Mouse (Mus musculus) heart, adult 2 months (tissue): ENCODE measurements around the gene Prmt2. TPM values are rescaled to one million over a fixed set of nuclear protein-coding genes. Genes with fewer than 3 reads are reported as not detected.
A peak's percentile ranks its signal among the peaks of the same experiment; 100 is the strongest.

ENCODE experiments used
- DNase-seq, 2 experiments: peaks; one replicate each; pipeline ENCODE4 v3.0.0; 2021
- H3K27ac ChIP-seq: fragments of 200-600 bp; 2 replicates; pipeline ENCODE4 v1.8.1; 2022
- H3K27me3 ChIP-seq: fragments of 200-500 bp; 2 replicates; pipeline ENCODE4 v1.6.1; 2012; ENCODE audit warnings: mild to moderate bottlenecking, low read length, inconsistent platforms, mixed read lengths; ENCODE audit not compliant: control insufficient read depth, insufficient read depth
- H3K36me3 ChIP-seq: fragments of 200-500 bp; 2 replicates; pipeline ENCODE4 v1.6.1; 2012; ENCODE audit warnings: low read length, inconsistent platforms; ENCODE audit not compliant: control insufficient read depth, insufficient read depth
- H3K4me1 ChIP-seq: fragments of 200-500 bp; 2 replicates; pipeline ENCODE4 v1.6.1; 2011; ENCODE audit warnings: low read length; ENCODE audit not compliant: control insufficient read depth, insufficient read depth
- H3K4me3 ChIP-seq: fragments of 200-600 bp; 2 replicates; pipeline ENCODE4 v1.8.1; 2022
- H3K79me2 ChIP-seq: fragments of 200-500 bp; replicated peaks from 2 replicates; pipeline ENCODE4 v1.6.1; 2012; ENCODE audit warnings: mild to moderate bottlenecking, inconsistent platforms, low read length, moderate library complexity, mixed read lengths; ENCODE audit not compliant: control insufficient read depth, insufficient read depth
- H3K9ac ChIP-seq: fragments of 200-500 bp; 2 replicates; pipeline ENCODE4 v1.6.1; 2012; ENCODE audit warnings: low read depth, mild to moderate bottlenecking, control low read depth, inconsistent platforms, low read length, mixed read lengths
- CTCF ChIP-seq: fragments of 200-600 bp; IDR thresholded peaks from 2 replicates; pipeline ENCODE4 v1.8.1; 2022; ENCODE audit warnings: antibody characterized with exemption, mild to moderate bottlenecking, moderate library complexity
- EP300 ChIP-seq: fragments of 200-500 bp; IDR thresholded peaks from 2 replicates; pipeline ENCODE4 v1.6.1; 2011; ENCODE audit warnings: low read depth, low read length, control low read depth; ENCODE audit not compliant: insufficient read depth
- POLR2A ChIP-seq: fragments of 200-500 bp; IDR thresholded peaks from 2 replicates; pipeline ENCODE4 v1.6.1; 2011; ENCODE audit warnings: mild to moderate bottlenecking, low read depth, low read length, control low read depth; ENCODE audit not compliant: insufficient read depth
- WGBS: fragments of 180-500 bp; shearing (Covaris S2); methylation state at CpG from one replicate; pipeline ENCODE4 v1.1.7; 2018; 5-methylcytosine and 5-hydroxymethylcytosine counted together
- intact Hi-C: fragments of 180-260 bp; cut with DNase I; formaldehyde crosslinking; loops from one replicate; pipeline ENCODE4 v1.15.1; 2025
- polyA plus RNA-seq: library from polyadenylated mRNA; depleted of rRNA; stranded (reverse); fragments of >200 nt; gene quantifications from 2 replicates; pipeline ENCODE4 v1.2.3, GENCODE M21; 2012
- total RNA-seq, 2 experiments: library from RNA; stranded (reverse); gene quantifications; 2 replicates each; pipeline ENCODE4 v1.2.3; 2021

Prmt2 gene
- total and polyA plus RNA-seq, 3 experiments = 7.9 to 23.0 (median 11.1) TPM

DNA sequence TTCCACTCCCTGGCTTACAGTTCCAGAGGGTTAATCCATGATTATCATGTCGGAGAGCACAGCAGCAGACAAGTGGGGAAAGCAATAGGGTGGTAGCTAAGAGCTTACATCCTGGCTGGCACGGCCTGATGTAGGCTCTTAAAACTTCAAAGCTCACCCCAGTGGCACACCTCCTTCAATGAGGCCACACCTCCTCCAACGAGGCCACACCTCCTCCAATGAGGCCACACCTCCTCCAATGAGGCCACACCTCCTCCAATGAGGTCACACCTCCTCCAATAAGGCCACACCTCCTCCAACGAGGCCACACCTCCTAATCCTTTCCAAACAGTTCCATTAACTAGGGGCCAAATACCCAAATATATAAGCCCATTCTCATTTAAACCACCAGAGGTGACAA is 23.5 kb downstream of the Prmt2 start:
- Histone ChIP-seq H3K9ac (no peak overlapping the region), H3K4me1 (no peaks in the 10 kb centered on the region), H3K79me2 (no peaks in the 10 kb centered on the region), H3K27ac (no peak overlapping the region), H3K36me3 (no peaks in the 10 kb centered on the region), H3K4me3 (no peak overlapping the region), H3K27me3 (no peaks in the 10 kb centered on the region)
- intact Hi-C loops = no loop called here
- DNase-seq = peak in 1 of 2 experiments; percentile 9
- no peak for TF ChIP-seq POLR2A
- no peak for TF ChIP-seq EP300
- TF ChIP-seq CTCF = no peak
- WGBS = 90% methylated on average over 4 of the region's 4 CpGs

- no peaks in the 10 kb centered on the region for H3K36me3 ChIP-seq
- H3K27ac ChIP-seq = no peak overlapping the region
- 93% methylated on average over 6 of the region's 6 CpGs for WGBS
- no peak overlapping the region for H3K9ac ChIP-seq
- peak in 1 of 2 experiments; percentile 8 for DNase-seq
- no peak overlapping the region for H3K4me3 ChIP-seq
- intact Hi-C loops = no loop called here
- H3K79me2 ChIP-seq = no peaks in the 10 kb centered on the region
- TF ChIP-seq EP300 (no peak), POLR2A (no peak), CTCF (no peak)
- H3K4me1 ChIP-seq = no peaks in the 10 kb centered on the region
- no peaks in the 10 kb centered on the region for H3K27me3 ChIP-seq
Observed at GRCm38 (mm10) chr10:76212121-76212520, 25.5 kb downstream of the Prmt2 start.

DNA sequence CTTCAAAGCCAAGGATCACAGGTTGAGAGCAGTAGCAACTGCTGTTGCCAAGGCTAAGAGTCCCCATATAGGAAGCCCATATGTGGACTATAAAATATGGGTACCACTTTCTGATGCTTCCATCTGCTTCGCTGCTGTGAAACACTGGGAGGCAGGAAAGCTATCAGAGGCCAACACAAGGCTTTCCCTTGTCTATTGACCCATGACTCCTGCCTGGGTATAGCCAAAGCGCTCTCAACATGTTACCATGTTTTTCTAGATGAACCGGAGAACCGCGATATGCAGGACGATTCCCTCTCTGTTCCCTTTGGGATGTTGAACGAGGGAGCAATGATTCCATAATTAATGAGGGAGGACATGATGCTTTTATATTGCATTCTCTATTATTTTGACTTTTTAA is 26.9 kb downstream of the Prmt2 start:
- H3K27me3 ChIP-seq = no peaks in the 10 kb centered on the region
- no peaks in the 10 kb centered on the region for H3K4me1 ChIP-seq
- H3K79me2 ChIP-seq = no peaks in the 10 kb centered on the region
- H3K4me3 ChIP-seq = no peak overlapping the region
- WGBS = 95% methylated on average over 7 of the region's 7 CpGs
- peak in 1 of 2 experiments; percentile 1 for DNase-seq
- H3K27ac ChIP-seq = no peak overlapping the region
- TF ChIP-seq POLR2A (no peak), CTCF (no peak), EP300 (no peak)
- H3K9ac ChIP-seq = no peak overlapping the region
- intact Hi-C loops = no loop called here
- H3K36me3 ChIP-seq = no peaks in the 10 kb centered on the region

DNA sequence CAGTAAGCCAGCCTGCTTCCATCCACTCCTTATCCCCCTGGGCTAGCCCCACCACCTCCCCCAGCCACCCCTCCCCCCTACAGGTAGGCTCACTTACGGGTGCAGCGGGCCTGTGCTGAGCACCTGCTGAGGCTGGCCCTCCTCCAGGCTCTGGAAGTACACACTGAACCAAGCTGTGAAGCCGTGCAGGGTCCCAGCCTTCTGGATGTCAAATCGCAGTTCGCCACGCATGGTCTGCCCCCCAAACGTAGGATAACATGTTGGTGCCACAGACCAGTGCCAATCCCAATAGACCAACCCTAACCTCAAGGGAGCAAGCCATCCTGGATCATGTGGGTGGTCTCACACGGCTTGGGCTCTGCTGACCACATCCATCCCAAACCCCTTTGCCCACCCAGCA is 28.4 kb downstream of the Prmt2 start:
- Histone ChIP-seq H3K4me3 (no peak overlapping the region), H3K9ac (no peak overlapping the region), H3K36me3 (no peaks in the 10 kb centered on the region), H3K27ac (no peak overlapping the region), H3K27me3 (no peaks in the 10 kb centered on the region), H3K79me2 (no peaks in the 10 kb centered on the region), H3K4me1 (no peaks in the 10 kb centered on the region)
- intact Hi-C loops = no loop called here
- 90% methylated on average over 8 of the region's 8 CpGs for WGBS
- TF ChIP-seq EP300 (no peak), CTCF (no peak), POLR2A (no peak)
- DNase-seq = peak in 1 of 2 experiments; percentile 7

GRCm38 (mm10) chr10:76207262-76207796 is 30.3 kb downstream of the Prmt2 start:
- peak in 1 of 2 experiments; percentile 9 for DNase-seq
- no peaks in the 10 kb centered on the region for H3K36me3 ChIP-seq
- H3K27ac ChIP-seq = no peak overlapping the region
- intact Hi-C loops = no loop called here
- H3K79me2 ChIP-seq = no peaks in the 10 kb centered on the region
- H3K4me1 ChIP-seq = no peaks in the 10 kb centered on the region
- H3K27me3 ChIP-seq = no peaks in the 10 kb centered on the region
- no peak overlapping the region for H3K4me3 ChIP-seq
- WGBS = 93% methylated on average over 13 of the region's 13 CpGs
- TF ChIP-seq POLR2A = no peak
- no peak for TF ChIP-seq EP300
- no peak for TF ChIP-seq CTCF
- no peak overlapping the region for H3K9ac ChIP-seq

DNA sequence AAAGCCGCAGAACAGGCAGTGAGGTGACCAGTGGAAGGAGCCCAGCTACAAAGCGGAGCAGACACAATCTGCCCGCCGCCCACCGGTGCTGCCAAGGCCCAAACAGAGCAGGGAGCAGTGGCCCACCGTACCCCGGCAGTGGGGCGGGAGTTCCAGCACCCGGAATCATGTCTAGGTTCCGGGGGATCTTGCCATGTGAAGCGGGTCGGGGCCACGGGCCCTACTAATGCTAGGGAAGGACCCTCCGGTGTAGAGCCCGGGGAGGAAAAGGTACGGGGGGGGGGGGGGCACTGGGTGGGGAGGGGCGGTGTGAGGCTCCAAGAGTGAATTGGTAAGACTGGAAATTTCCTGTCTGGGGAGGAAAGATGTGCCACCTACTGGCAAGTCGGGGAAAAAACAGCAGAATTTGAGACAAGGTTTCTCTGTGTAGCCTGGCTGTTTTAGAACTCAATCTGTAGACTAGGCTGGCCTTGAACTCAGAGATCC is 33.8 kb downstream of the Prmt2 start:
- no peak for DNase-seq
- 15% methylated on average over 17 of the region's 18 CpGs for WGBS
- H3K4me1 ChIP-seq = no peaks in the 10 kb centered on the region

More for the DNA sequence above, 33.8 kb downstream of the Prmt2 start:
- H3K36me3 ChIP-seq = no peaks in the 10 kb centered on the region
- H3K9ac ChIP-seq = no peak overlapping the region
- intact Hi-C loops = no loop called here
- no peak overlapping the region for H3K27ac ChIP-seq
- no peak for TF ChIP-seq POLR2A
- peak; percentile 61 for TF ChIP-seq CTCF
- no peaks in the 10 kb centered on the region for H3K79me2 ChIP-seq
- no peaks in the 10 kb centered on the region for H3K27me3 ChIP-seq
- peak overlapping the region; percentile 32 for H3K4me3 ChIP-seq
